Mouse (Mus musculus) heart, embryonic 12.5 days (tissue): Measurements from ENCODE around the gene Gm20388. TPM values are rescaled to one million over a fixed set of nuclear protein-coding genes. Genes with fewer than 3 reads are reported as not detected.
"Not testable (repeated sequence)": the region's sequence is repeated elsewhere in the genome, so short reads cannot be mapped to it uniquely, and the experiment has no call there.

ENCODE experiments used
- ATAC-seq: fragments of 200-750 bp; cut with Nextera tagmentation; 2 replicates; pipeline ENCODE4 v1.8.0; 2017; ENCODE audit warnings: moderate TSS enrichment, moderate library complexity; ENCODE audit not compliant: insufficient number of reproducible peaks, low FRiP score
- H3K27ac ChIP-seq: fragments of 300-500 bp; sonication (generic); 2 replicates; pipeline ENCODE4 v1.5.1; 2016; ENCODE audit warnings: mild to moderate bottlenecking, moderate library complexity; ENCODE audit not compliant: poor library complexity, severe bottlenecking
- H3K27me3 ChIP-seq: fragments of 300-500 bp; sonication (generic); replicated peaks from 2 replicates; pipeline ENCODE4 v1.6.1; 2016; ENCODE audit warnings: mild to moderate bottlenecking, moderate library complexity
- H3K36me3 ChIP-seq: fragments of 300-500 bp; sonication (generic); 2 replicates; pipeline ENCODE4 v1.6.1; 2016; ENCODE audit warnings: mild to moderate bottlenecking, moderate library complexity
- H3K4me1 ChIP-seq: fragments of 300-500 bp; sonication (generic); replicated peaks from 2 replicates; pipeline ENCODE4 v1.6.1; 2016; ENCODE audit warnings: mild to moderate bottlenecking
- H3K4me2 ChIP-seq: fragments of 300-500 bp; sonication (generic); 2 replicates; pipeline ENCODE4 v1.6.1; 2016; ENCODE audit warnings: mild to moderate bottlenecking, moderate library complexity
- H3K4me3 ChIP-seq: fragments of 300-500 bp; sonication (generic); 2 replicates; pipeline ENCODE4 v1.5.1; 2016; ENCODE audit warnings: mild to moderate bottlenecking
- H3K9ac ChIP-seq: fragments of 300-500 bp; sonication (generic); 2 replicates; pipeline ENCODE4 v1.6.1; 2016; ENCODE audit warnings: mild to moderate bottlenecking, moderate library complexity
- H3K9me3 ChIP-seq: fragments of 300-500 bp; sonication (generic); replicated peaks from 2 replicates; pipeline ENCODE4 v1.6.1; 2016; ENCODE audit warnings: mild to moderate bottlenecking, moderate library complexity
- WGBS: fragments of 180-500 bp; shearing (Covaris S2); methylation state at CpG from one replicate; pipeline ENCODE4 v1.1.7; 2016; 5-methylcytosine and 5-hydroxymethylcytosine counted together
- polyA plus RNA-seq: library from polyadenylated mRNA; unstranded; fragments of >200 nt; fragmentation: Nextera tagmentation; extraction: Ambion mirVana; gene quantifications from 2 replicates; pipeline ENCODE4 v1.2.1, GENCODE M21; 2016

Gene Gm20388
- polyA plus RNA-seq, 1 experiment from 2014 or later: not detected

DNA sequence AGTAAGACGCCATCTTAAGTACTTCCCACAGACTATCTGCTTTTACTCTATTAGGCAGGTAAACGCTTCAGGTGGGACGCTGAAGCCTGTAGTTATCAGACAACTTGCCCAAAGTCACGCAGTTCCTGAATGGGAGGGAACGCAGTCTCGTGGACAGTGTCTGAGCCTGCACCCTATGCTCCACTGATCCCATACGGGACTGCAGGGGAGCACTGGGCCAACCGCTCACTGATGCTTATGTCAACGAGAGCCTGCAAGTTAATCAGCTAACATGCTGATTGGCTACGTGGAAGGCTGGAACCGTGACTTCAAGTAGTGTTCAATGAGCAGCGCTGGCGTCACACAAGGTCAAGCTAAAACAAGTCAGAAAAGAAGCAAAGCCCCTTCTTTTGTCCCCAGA, 4109.1 kb downstream of the Gm20388 start:
- ATAC-seq: peak; percentile 59; the same call in 1 of the 2 replicates
- Histone ChIP-seq H3K9ac (peak overlapping the region; percentile 58), H3K27me3 (no peaks in the 10 kb centered on the region), H3K4me2 (peak overlapping the region; percentile 87), H3K4me3 (peak overlapping the region; percentile 81), H3K9me3 (no peaks in the 10 kb centered on the region), H3K27ac (no peak overlapping the region), H3K4me1 (peaks cover 35% of the 10 kb centered on the region), H3K36me3 (peaks cover 11% of the 10 kb centered on the region)
- 21% methylated on average over 13 of the region's 13 CpGs for WGBS

DNA sequence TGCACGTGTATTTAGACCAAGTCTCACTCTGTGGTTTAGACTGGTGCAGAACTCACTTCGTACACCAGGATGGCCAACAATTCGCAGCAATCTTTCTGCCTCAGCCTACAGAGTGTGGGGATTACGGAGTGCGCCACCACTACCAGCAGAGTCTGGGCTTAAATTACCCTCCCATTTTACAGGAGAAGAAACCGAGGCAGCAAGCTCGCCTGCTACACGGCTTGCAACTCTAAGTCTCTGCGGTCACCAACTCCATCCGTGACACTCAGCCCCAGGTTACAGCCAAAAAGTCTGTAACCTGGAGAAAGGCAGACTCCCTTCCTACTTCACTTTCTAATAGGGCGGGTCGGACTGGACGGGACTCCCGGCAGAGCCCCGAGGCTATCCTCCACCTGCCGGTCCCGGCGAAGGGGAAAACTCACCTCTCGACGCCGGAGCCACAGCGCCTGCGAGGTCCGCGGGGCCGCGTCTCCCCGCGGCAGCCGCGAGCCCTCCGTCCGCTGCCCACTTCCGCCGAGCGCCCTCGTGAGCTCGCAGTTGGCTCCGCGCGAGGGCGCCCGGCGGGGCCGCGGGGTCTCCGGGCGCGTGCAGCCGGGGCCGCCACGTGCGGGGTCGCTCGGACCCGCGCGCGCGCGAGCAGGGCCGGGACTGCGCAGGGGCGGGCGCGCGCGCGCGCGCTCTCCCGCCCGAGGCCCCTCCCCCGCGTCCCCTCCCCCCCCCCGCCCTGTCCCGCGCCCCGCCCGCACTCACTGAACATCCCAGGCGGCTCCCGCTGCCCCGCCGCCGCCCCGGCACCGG, 4110.0 kb downstream of the Gm20388 start:
- H3K27ac ChIP-seq: peak overlapping the region; percentile 84
- H3K27me3 ChIP-seq: no peaks in the 10 kb centered on the region
- H3K9ac ChIP-seq: peak overlapping the region; percentile 73
- ATAC-seq: peak; percentile 85
- peaks cover 35% of the 10 kb centered on the region for H3K4me1 ChIP-seq
- peaks cover 18% of the 10 kb centered on the region for H3K36me3 ChIP-seq
- no peaks in the 10 kb centered on the region for H3K9me3 ChIP-seq
- peak overlapping the region; percentile 87 for H3K4me2 ChIP-seq
- peak overlapping the region; percentile 81 for H3K4me3 ChIP-seq
- 4% methylated on average over 68 of the region's 87 CpGs for WGBS

GRCm38 (mm10) chr8:124021237-124022227, 4110.9 kb downstream of the Gm20388 start, which contains the start of the genes Taf5l and Urb2:
Gene Taf5l, minus strand, starts transcription at chr8:124021397.
Gene Urb2, plus strand, starts transcription at chr8:124021508.
- WGBS: 1% methylated on average over 74 of the region's 74 CpGs
- Histone ChIP-seq H3K27ac (peak within 1 kb of the TSS; percentile 84), H3K9ac (peak within 1 kb of the TSS; percentile 73), H3K9me3 (no peaks in the 10 kb centered on the region), H3K27me3 (no peaks in the 10 kb centered on the region), H3K4me1 (peaks cover 32% of the 10 kb centered on the region), H3K36me3 (peaks cover 24% of the 10 kb centered on the region), H3K4me2 (peak within 1 kb of the TSS; percentile 87), H3K4me3 (peak within 1 kb of the TSS; percentile 81)
- ATAC-seq: peak; percentile 92

DNA sequence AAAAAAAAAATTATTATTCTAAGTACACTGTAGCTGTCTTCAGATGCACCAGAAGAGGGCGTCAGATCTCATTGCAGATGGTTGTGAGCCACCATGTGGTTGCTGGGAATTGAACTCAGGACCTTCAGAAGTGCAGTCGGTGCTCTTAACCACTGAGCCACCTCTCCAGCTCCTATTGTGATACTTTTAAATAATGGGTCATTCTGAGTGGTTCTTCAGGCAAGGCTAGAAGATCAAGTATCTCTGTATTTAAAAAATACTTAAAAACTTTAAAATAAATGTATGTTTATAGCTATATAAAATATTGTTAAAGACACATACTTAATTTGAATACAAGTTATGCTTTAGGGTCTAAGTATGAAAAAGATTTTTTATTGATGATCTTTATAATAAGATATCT, 4115.6 kb downstream of the Gm20388 start:
- H3K4me1 ChIP-seq, H3K9me3 ChIP-seq, H3K4me3 ChIP-seq, H3K9ac ChIP-seq, H3K4me2 ChIP-seq, ATAC-seq, H3K27me3 ChIP-seq, H3K27ac ChIP-seq: not testable (repeated sequence)
- peaks cover 69% of the 10 kb centered on the region for H3K36me3 ChIP-seq
- WGBS: 80% methylated on average over 2 of the region's 2 CpGs

DNA sequence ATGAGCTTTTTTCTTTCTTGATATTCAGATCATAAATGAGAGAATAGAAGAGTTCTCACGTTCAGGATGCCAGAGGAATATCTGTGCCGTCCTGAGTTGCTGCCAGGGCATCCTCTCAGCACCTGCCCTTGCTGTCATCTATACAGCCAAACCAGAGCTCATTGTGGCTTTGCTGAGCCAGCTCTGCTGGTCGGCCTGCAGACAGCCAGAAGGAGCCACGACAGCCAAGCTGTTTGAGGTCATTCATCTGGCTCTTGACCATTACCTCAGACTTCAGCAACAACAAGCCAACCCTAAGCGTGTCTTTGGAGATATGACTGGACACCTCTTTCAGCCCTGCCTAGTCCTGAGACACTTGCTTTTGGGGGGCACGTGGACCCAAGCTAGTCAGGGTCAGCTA, 4117.2 kb downstream of the Gm20388 start:
- Histone ChIP-seq H3K27me3 (no peaks in the 10 kb centered on the region), H3K9ac (no peak overlapping the region), H3K27ac (no peak overlapping the region), H3K9me3 (no peaks in the 10 kb centered on the region), H3K4me3 (no peak overlapping the region), H3K4me2 (no peak overlapping the region), H3K36me3 (peaks cover 77% of the 10 kb centered on the region), H3K4me1 (no peaks in the 10 kb centered on the region)
- no peak for ATAC-seq
- 88% methylated on average over 6 of the region's 6 CpGs for WGBS

DNA sequence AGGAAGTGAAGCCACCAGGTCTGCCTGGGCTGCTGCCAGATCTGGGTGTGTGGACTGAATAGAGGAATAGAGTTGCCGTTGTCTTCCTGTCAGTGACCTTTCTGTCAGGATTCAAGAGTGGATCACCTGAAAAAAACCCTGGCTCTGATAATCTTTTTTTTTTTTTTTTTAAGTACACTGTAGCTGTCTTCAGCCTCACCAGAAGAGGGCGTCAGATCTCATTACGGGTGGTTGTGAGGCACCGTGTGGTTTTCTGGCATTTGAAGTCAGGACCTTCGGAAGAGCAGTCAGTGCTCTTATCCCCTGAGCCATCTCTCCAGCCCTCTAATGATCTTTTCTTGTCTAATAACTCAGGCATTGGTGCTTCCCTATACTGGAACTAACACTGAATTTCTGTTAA, 4122.8 kb downstream of the Gm20388 start:
- WGBS: 62% methylated on average over 5 of the region's 5 CpGs
- ATAC-seq: no peak
- no peaks in the 10 kb centered on the region for H3K9me3 ChIP-seq
- no peak overlapping the region for H3K9ac ChIP-seq
- H3K4me2 ChIP-seq: no peak overlapping the region
- no peaks in the 10 kb centered on the region for H3K4me1 ChIP-seq
- no peak overlapping the region for H3K4me3 ChIP-seq
- no peaks in the 10 kb centered on the region for H3K27me3 ChIP-seq
- peaks cover 86% of the 10 kb centered on the region for H3K36me3 ChIP-seq
- no peak overlapping the region for H3K27ac ChIP-seq

DNA sequence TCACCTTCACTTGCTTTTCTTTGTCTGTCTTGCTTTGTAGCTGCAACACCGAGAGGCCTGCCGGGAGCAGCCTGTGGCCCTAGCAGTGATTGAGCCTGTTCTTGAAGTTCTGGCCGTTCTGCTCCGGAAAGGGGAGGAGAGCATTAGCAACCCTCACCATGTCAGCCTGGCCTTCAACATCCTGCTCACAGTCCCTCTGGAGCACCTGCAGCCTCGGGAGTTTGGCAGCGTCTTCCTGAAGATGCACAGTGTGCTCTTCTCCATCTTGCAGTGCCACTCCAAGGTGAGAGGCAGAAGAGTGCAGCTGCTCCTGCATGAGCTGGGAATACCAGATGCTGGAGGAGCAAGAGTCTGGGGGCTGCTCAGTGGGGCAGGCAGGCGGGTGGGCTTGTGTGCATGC, 4127.5 kb downstream of the Gm20388 start:
- Histone ChIP-seq H3K4me1 (no peaks in the 10 kb centered on the region), H3K9me3 (no peaks in the 10 kb centered on the region), H3K4me2 (no peak overlapping the region), H3K9ac (no peak overlapping the region), H3K27ac (no peak overlapping the region), H3K27me3 (no peaks in the 10 kb centered on the region), H3K4me3 (no peak overlapping the region), H3K36me3 (peaks cover 86% of the 10 kb centered on the region)
- ATAC-seq: no peak
- WGBS: 91% methylated on average over 7 of the region's 7 CpGs

DNA sequence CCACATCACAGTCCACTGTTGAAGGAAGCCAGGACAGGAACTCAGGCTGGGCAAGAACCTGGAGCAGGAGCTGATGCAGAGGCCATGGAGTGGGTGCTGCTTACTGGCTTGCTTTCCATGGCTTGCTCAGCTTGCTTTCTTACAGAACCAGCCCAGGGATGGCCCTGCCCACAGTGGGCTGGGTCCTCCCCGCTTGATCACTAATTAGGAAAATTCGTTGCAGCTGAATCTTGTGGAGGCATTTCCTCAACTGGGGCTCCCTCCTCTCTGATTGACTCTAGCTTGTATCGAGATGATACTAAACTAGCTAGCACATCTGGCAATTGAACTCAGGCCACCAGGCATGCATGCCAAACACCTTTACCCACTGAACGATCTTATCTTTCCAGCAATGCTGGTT, 4128.7 kb downstream of the Gm20388 start:
- WGBS: 79% methylated on average over 4 of the region's 4 CpGs
- no peaks in the 10 kb centered on the region for H3K9me3 ChIP-seq
- no peak overlapping the region for H3K4me3 ChIP-seq
- no peaks in the 10 kb centered on the region for H3K27me3 ChIP-seq
- peaks cover 80% of the 10 kb centered on the region for H3K36me3 ChIP-seq
- H3K27ac ChIP-seq: no peak overlapping the region
- H3K4me1 ChIP-seq: no peaks in the 10 kb centered on the region
- H3K4me2 ChIP-seq: no peak overlapping the region
- no peak overlapping the region for H3K9ac ChIP-seq
- no peak for ATAC-seq

GRCm38 (mm10) chr8:124042201-124042600, 4131.6 kb downstream of the Gm20388 start:
- H3K4me1 ChIP-seq: no peaks in the 10 kb centered on the region
- ATAC-seq: no peak
- H3K9ac ChIP-seq: no peak overlapping the region
- H3K27me3 ChIP-seq: no peaks in the 10 kb centered on the region
- H3K36me3 ChIP-seq: peaks cover 75% of the 10 kb centered on the region
- no peak overlapping the region for H3K4me2 ChIP-seq
- 89% methylated on average over 1 of the region's 1 CpGs for WGBS
- no peak overlapping the region for H3K27ac ChIP-seq
- no peak overlapping the region for H3K4me3 ChIP-seq
- no peaks in the 10 kb centered on the region for H3K9me3 ChIP-seq

DNA sequence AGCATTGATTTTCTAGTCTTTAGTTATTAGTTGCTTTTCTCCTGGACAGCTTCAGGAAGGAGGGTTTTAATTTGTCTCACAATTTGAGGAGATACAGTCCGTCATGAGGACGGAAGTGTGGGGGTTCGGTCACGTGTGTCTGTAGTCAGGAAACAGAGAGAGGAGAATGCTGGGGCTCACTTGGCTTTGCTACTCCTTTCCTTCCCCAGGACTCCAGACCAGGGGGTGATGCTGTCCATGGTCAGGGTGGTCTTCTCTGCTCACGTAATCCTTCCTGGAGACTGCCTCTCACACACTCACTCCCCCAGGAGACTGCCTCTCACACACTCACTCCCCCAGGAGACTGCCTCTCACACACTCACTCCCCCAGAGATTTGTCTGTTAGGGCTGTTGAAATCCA, 4133.8 kb downstream of the Gm20388 start:
- H3K27me3 ChIP-seq: no peaks in the 10 kb centered on the region
- 87% methylated on average over 5 of the region's 5 CpGs for WGBS
- no peak overlapping the region for H3K4me3 ChIP-seq
- no peak overlapping the region for H3K9ac ChIP-seq
- no peak for ATAC-seq
- peaks cover 70% of the 10 kb centered on the region for H3K36me3 ChIP-seq
- H3K4me2 ChIP-seq: no peak overlapping the region
- H3K9me3 ChIP-seq: no peaks in the 10 kb centered on the region
- H3K4me1 ChIP-seq: no peaks in the 10 kb centered on the region
- no peak overlapping the region for H3K27ac ChIP-seq

DNA sequence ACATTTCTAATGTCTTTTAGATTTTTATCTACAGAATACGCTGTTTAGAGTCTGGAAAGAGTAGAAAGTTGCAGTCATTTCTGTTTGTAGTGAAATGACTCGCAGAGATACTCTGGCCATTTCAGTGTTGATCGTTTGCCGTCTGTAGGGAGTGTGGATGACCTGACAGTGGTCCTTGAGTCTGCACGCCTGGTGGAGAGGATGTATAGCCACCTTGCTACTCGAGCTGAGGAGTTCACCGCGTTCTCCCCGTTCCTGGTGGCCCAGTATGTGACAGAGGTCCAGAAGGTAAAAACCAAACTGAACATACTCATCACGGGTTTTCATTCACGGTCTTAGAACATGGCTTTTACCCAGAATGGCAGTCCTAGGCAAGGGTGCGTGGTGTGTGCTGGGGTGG, 4134.3 kb downstream of the Gm20388 start:
- Histone ChIP-seq H3K9ac (no peak overlapping the region), H3K27me3 (no peaks in the 10 kb centered on the region), H3K9me3 (no peaks in the 10 kb centered on the region), H3K4me1 (no peaks in the 10 kb centered on the region), H3K4me3 (no peak overlapping the region), H3K4me2 (no peak overlapping the region), H3K27ac (no peak overlapping the region), H3K36me3 (peaks cover 65% of the 10 kb centered on the region)
- no peak for ATAC-seq
- 90% methylated on average over 12 of the region's 12 CpGs for WGBS
